Mouse (Mus musculus) brain, embryonic 14.5 days (tissue): ENCODE results near the gene Grk5.

ENCODE experiments used
- CTCF ChIP-seq: fragments of 200-500 bp; IDR thresholded peaks from 2 replicates; pipeline ENCODE4 v1.5.1; 2012; ENCODE audit warnings: inconsistent platforms, mild to moderate bottlenecking, moderate library complexity, borderline replicate concordance; ENCODE audit not compliant: insufficient read depth, insufficient read length; ENCODE audit errors: extremely low read depth
- POLR2A ChIP-seq: fragments of 200-500 bp; IDR thresholded peaks from 2 replicates; pipeline ENCODE4 v1.6.1; 2012; ENCODE audit warnings: mild to moderate bottlenecking, inconsistent platforms, borderline replicate concordance; ENCODE audit not compliant: poor library complexity, insufficient read depth, insufficient read length, severe bottlenecking; ENCODE audit errors: extremely low read depth

DNA sequence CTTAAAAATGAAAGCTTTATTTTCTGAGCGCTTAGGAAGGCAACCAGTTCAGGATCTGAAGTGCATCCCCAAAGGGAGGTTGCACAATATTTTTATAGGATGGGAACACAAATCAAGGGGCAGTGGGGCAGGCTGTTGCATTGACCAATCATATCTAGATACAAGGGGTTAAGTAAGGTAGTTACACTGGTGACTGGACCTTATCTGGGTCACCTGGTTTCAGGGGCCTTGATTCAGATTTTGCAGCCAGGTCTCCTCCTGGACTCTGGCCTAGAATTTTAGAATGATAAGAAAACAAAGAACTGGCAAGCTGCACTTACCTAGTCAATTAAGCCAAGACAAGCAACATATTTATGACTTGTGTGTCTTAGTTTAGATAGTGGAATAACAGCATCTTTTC is 161.6 kb downstream of the Grk5 start:
- TF ChIP-seq POLR2A = no peak
- no peak for TF ChIP-seq CTCF
